Mouse (Mus musculus): Measurements from ENCODE around the gene Tecpr1. TPM values are rescaled to one million over a fixed set of nuclear protein-coding genes. Genes with fewer than 3 reads are reported as not detected.
A peak's percentile ranks its signal among the peaks of the same experiment; 100 is the strongest.

The Tecpr1 gene
- polyA plus RNA-seq, 1 experiment from 2014 or later = 15.4 TPM

DNA sequence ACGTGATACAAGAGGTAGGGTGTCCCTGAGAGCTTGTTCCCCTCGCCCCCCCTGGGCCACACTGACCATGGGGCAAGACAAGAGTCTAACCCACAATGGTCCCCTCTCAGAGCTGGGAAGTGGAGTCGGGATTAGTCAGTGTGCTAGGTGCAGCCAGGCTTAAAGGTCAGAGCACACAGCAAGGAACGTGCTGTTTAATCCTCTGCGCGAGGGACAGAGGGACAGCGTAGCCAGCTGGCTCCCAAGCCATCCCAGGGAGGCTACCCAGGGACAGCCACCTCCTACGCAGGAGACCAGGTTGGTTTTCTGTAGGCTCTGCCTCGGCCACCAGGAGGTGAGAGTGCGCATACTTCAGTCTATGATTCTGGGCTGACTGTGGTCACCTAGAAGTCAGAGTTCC lies 18.5 kb downstream of the Tecpr1 start:
- no peak for DNase-seq (ENCODE audit: low spot score)
- H3K36me3 ChIP-seq (ENCODE audit: control insufficient read depth, insufficient read depth, low read length) = peaks cover 29% of the 10 kb centered on the region
- H3K4me3 ChIP-seq (ENCODE audit: low read depth, low read length) = no peak overlapping the region
- no peaks in the 10 kb centered on the region for H3K9me3 ChIP-seq (ENCODE audit: control insufficient read depth, low read length)
- H3K4me1 ChIP-seq (replicated peaks; ENCODE audit: control insufficient read depth, insufficient read depth) = no peaks in the 10 kb centered on the region
- H3K27me3 ChIP-seq (ENCODE audit: control insufficient read depth, insufficient read depth, low read length) = no peaks in the 10 kb centered on the region
- 87% methylated on average over 10 of the region's 10 CpGs for WGBS
- H3K9ac ChIP-seq (ENCODE audit: low read length) = no peak overlapping the region
- TF ChIP-seq CTCF (IDR thresholded peaks at IDR 0.05; ENCODE audit: low read depth) = no peak
- TF ChIP-seq EP300 (optimal IDR thresholded peaks at IDR 0.05) = no peak
- no peak overlapping the region for H3K4me2 ChIP-seq (replicated peaks; ENCODE audit: low read depth)
- H3K27ac ChIP-seq (replicated peaks) = no peak overlapping the region
- ATAC-seq (ENCODE audit: low FRiP score, low TSS enrichment) = no peak

DNA sequence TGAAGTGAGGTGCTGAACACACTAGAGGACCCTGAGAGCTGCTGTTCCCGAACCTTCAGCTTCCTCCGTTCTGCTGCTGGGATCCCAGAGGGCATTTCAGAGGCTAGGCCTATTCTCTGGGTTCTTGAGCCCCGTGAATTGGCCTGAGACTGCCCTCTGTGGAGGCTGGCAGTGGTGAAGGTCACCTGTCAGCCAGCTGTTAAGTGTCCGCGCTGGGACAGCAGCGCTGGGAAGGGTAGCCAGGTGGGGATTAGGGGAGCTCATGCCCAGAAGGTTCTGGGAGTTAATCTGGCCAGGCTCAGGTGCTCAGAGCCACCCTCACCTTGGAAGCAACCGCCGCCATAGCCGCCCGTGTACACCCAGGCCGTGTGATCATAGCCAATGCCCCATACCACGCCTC lies 19.1 kb downstream of the Tecpr1 start:
- 87% methylated on average over 12 of the region's 12 CpGs for WGBS
- no peaks in the 10 kb centered on the region for H3K4me1 ChIP-seq (replicated peaks; ENCODE audit: control insufficient read depth, insufficient read depth)
- H3K27me3 ChIP-seq (ENCODE audit: control insufficient read depth, insufficient read depth, low read length) = no peaks in the 10 kb centered on the region
- TF ChIP-seq CTCF (IDR thresholded peaks at IDR 0.05; ENCODE audit: low read depth) = no peak
- no peak for DNase-seq (ENCODE audit: low spot score)
- no peak overlapping the region for H3K4me2 ChIP-seq (replicated peaks; ENCODE audit: low read depth)
- H3K4me3 ChIP-seq (ENCODE audit: low read depth, low read length) = no peak overlapping the region
- H3K27ac ChIP-seq (replicated peaks) = no peak overlapping the region
- peaks cover 31% of the 10 kb centered on the region for H3K36me3 ChIP-seq (ENCODE audit: control insufficient read depth, insufficient read depth, low read length)
- no peaks in the 10 kb centered on the region for H3K9me3 ChIP-seq (ENCODE audit: control insufficient read depth, low read length)
- no peak overlapping the region for H3K9ac ChIP-seq (ENCODE audit: low read length)
- no peak for ATAC-seq (ENCODE audit: low FRiP score, low TSS enrichment)

DNA sequence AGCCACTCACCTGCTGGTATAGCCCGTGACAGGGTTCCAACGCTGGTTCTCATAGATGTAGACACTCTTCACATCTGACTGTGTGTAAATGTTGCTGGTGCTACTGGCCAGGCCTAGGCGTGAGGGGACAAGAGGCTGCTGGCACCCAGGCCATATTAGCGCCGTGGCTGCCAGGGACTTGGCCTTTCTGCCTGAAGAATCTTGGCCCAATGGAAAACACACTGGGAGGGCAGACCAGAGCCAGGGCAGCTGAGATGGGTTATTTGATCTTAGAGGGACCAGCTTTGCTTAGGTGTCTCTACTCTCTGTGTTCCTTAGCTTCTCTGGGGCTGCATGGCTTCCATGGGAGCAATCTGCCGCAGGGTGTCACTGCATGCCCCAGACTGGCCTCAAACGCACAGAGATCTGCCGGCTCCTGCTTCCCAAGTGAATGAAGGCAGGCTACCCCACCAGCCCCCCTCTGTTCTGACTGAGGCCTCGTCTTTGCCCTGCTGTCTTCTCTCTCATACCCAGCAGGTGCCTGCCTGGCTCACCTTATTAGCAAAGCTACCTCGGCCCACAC lies 19.9 kb downstream of the Tecpr1 start:
- peaks cover 30% of the 10 kb centered on the region for H3K36me3 ChIP-seq (ENCODE audit: control insufficient read depth, insufficient read depth, low read length)
- no peak overlapping the region for H3K27ac ChIP-seq (replicated peaks)
- H3K4me2 ChIP-seq (replicated peaks; ENCODE audit: low read depth) = no peak overlapping the region
- ATAC-seq (ENCODE audit: low FRiP score, low TSS enrichment) (no peak), DNase-seq (ENCODE audit: low spot score) (no peak)
- H3K27me3 ChIP-seq (ENCODE audit: control insufficient read depth, insufficient read depth, low read length) = no peaks in the 10 kb centered on the region
- no peaks in the 10 kb centered on the region for H3K4me1 ChIP-seq (replicated peaks; ENCODE audit: control insufficient read depth, insufficient read depth)
- no peaks in the 10 kb centered on the region for H3K9me3 ChIP-seq (ENCODE audit: control insufficient read depth, low read length)
- no peak overlapping the region for H3K4me3 ChIP-seq (ENCODE audit: low read depth, low read length)
- H3K9ac ChIP-seq (ENCODE audit: low read length) = no peak overlapping the region
- 94% methylated on average over 10 of the region's 10 CpGs for WGBS
- TF ChIP-seq CTCF (IDR thresholded peaks at IDR 0.05; ENCODE audit: low read depth) (no peak), EP300 (optimal IDR thresholded peaks at IDR 0.05) (no peak)

DNA sequence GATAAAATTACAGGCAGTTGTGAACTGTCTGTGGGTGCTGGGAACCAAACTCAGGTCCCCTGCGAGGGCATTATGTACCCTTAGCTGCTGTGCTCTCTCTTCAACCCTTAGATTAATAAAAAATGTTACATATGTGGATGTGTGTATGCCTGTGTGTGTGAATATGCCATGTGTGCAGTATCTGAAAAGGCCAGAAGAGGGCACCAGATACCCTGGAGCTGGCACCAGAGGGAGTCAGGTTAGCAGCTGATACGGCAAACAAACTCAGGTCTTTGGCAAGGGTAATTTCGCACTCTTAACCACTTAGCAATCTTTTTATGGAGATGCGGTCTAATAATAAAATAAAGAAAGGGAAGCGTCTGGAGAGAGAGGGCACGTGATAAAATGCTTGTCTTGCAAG lies 21.0 kb downstream of the Tecpr1 start:
- WGBS = 96% methylated on average over 6 of the region's 6 CpGs
- TF ChIP-seq EP300 (optimal IDR thresholded peaks at IDR 0.05) = no peak
- TF ChIP-seq CTCF (IDR thresholded peaks at IDR 0.05; ENCODE audit: low read depth) = peak; percentile 47
- no peak overlapping the region for H3K4me2 ChIP-seq (replicated peaks; ENCODE audit: low read depth)
- ATAC-seq (ENCODE audit: low FRiP score, low TSS enrichment) = no peak
- H3K9me3 ChIP-seq (ENCODE audit: control insufficient read depth, low read length) = no peaks in the 10 kb centered on the region
- no peak overlapping the region for H3K9ac ChIP-seq (ENCODE audit: low read length)
- peaks cover 25% of the 10 kb centered on the region for H3K36me3 ChIP-seq (ENCODE audit: control insufficient read depth, insufficient read depth, low read length)
- H3K27ac ChIP-seq (replicated peaks) = no peak overlapping the region
- no peaks in the 10 kb centered on the region for H3K4me1 ChIP-seq (replicated peaks; ENCODE audit: control insufficient read depth, insufficient read depth)
- no peak overlapping the region for H3K4me3 ChIP-seq (ENCODE audit: low read depth, low read length)
- no peak for DNase-seq (ENCODE audit: low spot score)
- H3K27me3 ChIP-seq (ENCODE audit: control insufficient read depth, insufficient read depth, low read length) = no peaks in the 10 kb centered on the region

DNA sequence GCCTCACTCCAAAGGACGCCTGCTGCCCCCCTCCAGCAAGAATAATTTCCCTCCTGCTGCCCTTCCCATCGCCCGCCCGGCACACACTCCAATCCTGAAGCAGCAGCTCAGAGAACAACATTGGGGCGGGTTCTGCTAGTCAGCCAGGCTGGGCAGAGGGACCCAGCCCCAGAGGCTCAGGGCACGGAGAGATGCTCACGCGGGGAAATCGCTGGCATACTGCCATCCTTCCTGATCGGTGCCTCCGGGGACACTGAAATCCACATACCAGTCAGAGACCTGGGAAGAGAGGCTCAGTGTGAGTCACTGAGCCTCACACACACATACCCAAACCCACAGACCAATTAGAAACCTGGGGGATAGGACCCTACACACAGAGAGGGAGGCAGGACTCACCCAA lies 22.8 kb downstream of the Tecpr1 start:
- WGBS = 67% methylated on average over 11 of the region's 11 CpGs
- ATAC-seq (ENCODE audit: low FRiP score, low TSS enrichment) (no peak), DNase-seq (ENCODE audit: low spot score) (no peak)
- Histone ChIP-seq H3K9me3 (ENCODE audit: control insufficient read depth, low read length) (no peaks in the 10 kb centered on the region), H3K4me1 (replicated peaks; ENCODE audit: control insufficient read depth, insufficient read depth) (no peaks in the 10 kb centered on the region), H3K4me3 (ENCODE audit: low read depth, low read length) (no peak overlapping the region), H3K36me3 (ENCODE audit: control insufficient read depth, insufficient read depth, low read length) (peaks cover 21% of the 10 kb centered on the region), H3K27me3 (ENCODE audit: control insufficient read depth, insufficient read depth, low read length) (no peaks in the 10 kb centered on the region), H3K27ac (replicated peaks) (no peak overlapping the region), H3K4me2 (replicated peaks; ENCODE audit: low read depth) (no peak overlapping the region), H3K9ac (ENCODE audit: low read length) (no peak overlapping the region)
- no peak for TF ChIP-seq CTCF (IDR thresholded peaks at IDR 0.05; ENCODE audit: low read depth)
- TF ChIP-seq EP300 (optimal IDR thresholded peaks at IDR 0.05) = no peak

DNA sequence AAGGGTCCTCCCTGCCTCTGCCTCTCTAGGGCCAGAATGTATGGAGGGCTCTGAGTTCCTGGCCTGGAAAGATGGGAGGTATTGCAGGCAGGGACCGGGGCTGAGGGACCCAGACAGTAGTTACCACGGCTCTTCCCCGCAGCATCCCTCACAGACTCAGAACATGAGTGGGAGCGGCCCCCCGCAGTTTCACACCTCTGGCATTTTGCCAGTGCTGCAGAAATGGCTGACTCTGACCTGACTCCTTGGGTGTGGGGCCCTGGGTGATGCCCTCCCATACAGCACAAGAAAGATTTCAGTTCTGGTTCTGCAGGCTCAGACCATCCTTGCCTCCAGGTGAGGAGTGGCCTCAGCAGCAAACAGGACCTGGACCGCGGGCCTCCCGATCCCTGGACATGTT lies 27.8 kb downstream of the Tecpr1 start:
- 81% methylated on average over 8 of the region's 8 CpGs for WGBS
- Histone ChIP-seq H3K4me3 (ENCODE audit: low read depth, low read length) (no peak overlapping the region), H3K27me3 (ENCODE audit: control insufficient read depth, insufficient read depth, low read length) (no peaks in the 10 kb centered on the region), H3K4me2 (replicated peaks; ENCODE audit: low read depth) (no peak overlapping the region), H3K9me3 (ENCODE audit: control insufficient read depth, low read length) (no peaks in the 10 kb centered on the region), H3K27ac (replicated peaks) (no peak overlapping the region), H3K36me3 (ENCODE audit: control insufficient read depth, insufficient read depth, low read length) (peaks cover 3% of the 10 kb centered on the region; the same call in 1 of the 2 replicates), H3K4me1 (replicated peaks; ENCODE audit: control insufficient read depth, insufficient read depth) (no peaks in the 10 kb centered on the region), H3K9ac (ENCODE audit: low read length) (no peak overlapping the region; the same call in 1 of the 2 replicates)
- ATAC-seq (ENCODE audit: low FRiP score, low TSS enrichment) (no peak), DNase-seq (ENCODE audit: low spot score) (no peak)
- TF ChIP-seq EP300 (optimal IDR thresholded peaks at IDR 0.05) = no peak
- TF ChIP-seq CTCF (IDR thresholded peaks at IDR 0.05; ENCODE audit: low read depth) = no peak
